Mouse (Mus musculus): ENCODE measurements around the gene Anks1. TPM values are rescaled to one million over a fixed set of nuclear protein-coding genes. Genes with fewer than 3 reads are reported as not detected.

Gene Anks1
- polyA plus RNA-seq, 1 experiment from 2014 or later: 91.5 TPM

- no peak for ATAC-seq (ENCODE audit: low FRiP score)
- WGBS: 92% methylated on average over 7 of the region's 7 CpGs
Measured at GRCm38 (mm10) chr17:28081856-28082255, 172.8 kb downstream of the Anks1 start.

GRCm38 (mm10) chr17:28082863-28083262 lies 173.8 kb downstream of the Anks1 start:
- Histone ChIP-seq H3K27me3 (peaks cover 14% of the 10 kb centered on the region), H3K4me3 (no peak overlapping the region), H3K27ac (no peak overlapping the region), H3K4me1 (peaks cover 28% of the 10 kb centered on the region), H3K36me3 (no peaks in the 10 kb centered on the region), H3K9ac (no peak overlapping the region), H3K9me3 (replicated peaks) (no peaks in the 10 kb centered on the region), H3K4me2 (replicated peaks) (no peak overlapping the region)
- WGBS: 69% methylated on average over 13 of the region's 13 CpGs
- no peak for ATAC-seq (ENCODE audit: low FRiP score)

More at GRCm38 (mm10) chr17:28081856-28082255, 172.8 kb downstream of the Anks1 start:
- Histone ChIP-seq H3K4me2 (replicated peaks) (no peak overlapping the region), H3K27ac (no peak overlapping the region), H3K27me3 (peaks cover 14% of the 10 kb centered on the region), H3K36me3 (no peaks in the 10 kb centered on the region), H3K9me3 (replicated peaks) (no peaks in the 10 kb centered on the region), H3K4me3 (no peak overlapping the region), H3K9ac (no peak overlapping the region), H3K4me1 (peaks cover 23% of the 10 kb centered on the region)

GRCm38 (mm10) chr17:28084395-28084905 lies 175.3 kb downstream of the Anks1 start:
- Histone ChIP-seq H3K4me3 (no peak overlapping the region), H3K4me1 (peaks cover 28% of the 10 kb centered on the region), H3K9ac (no peak overlapping the region), H3K27ac (no peak overlapping the region), H3K4me2 (replicated peaks) (no peak overlapping the region), H3K27me3 (peaks cover 14% of the 10 kb centered on the region), H3K9me3 (replicated peaks) (no peaks in the 10 kb centered on the region), H3K36me3 (no peaks in the 10 kb centered on the region)
- 30% methylated on average over 22 of the region's 22 CpGs for WGBS
- no peak for ATAC-seq (ENCODE audit: low FRiP score)

DNA sequence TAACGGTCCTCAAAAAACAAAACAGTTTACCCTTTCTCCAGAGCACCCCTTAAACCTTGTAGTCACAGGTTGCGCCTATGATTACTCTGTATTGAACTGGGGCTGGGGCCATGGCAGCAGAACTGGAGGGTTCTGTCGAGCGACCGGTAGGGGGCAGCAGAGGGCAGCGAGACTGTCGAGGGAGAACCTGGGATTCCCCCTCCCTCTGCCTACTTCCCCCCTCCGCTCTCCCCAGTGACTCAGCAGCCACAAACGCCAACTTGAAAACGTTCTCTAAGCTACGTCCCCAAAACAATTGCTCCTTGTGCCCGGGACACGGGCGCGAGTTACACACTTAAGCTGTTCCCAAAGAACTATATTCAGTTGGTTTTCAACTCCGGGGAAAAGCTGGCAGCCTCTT lies 175.9 kb downstream of the Anks1 start:
- Histone ChIP-seq H3K4me2 (replicated peaks) (peak overlapping the region; percentile 43), H3K27ac (no peak overlapping the region), H3K27me3 (peaks cover 12% of the 10 kb centered on the region), H3K9ac (no peak overlapping the region), H3K4me1 (peaks cover 26% of the 10 kb centered on the region), H3K9me3 (replicated peaks) (no peaks in the 10 kb centered on the region), H3K4me3 (no peak overlapping the region), H3K36me3 (no peaks in the 10 kb centered on the region)
- peak; percentile 38; the same call in 1 of the 2 replicates for ATAC-seq (ENCODE audit: low FRiP score)
- WGBS: under 1% methylated on average over 16 of the region's 16 CpGs

GRCm38 (mm10) chr17:28087430-28087829 lies 178.3 kb downstream of the Anks1 start:
- peaks cover 20% of the 10 kb centered on the region for H3K4me1 ChIP-seq
- H3K9me3 ChIP-seq (replicated peaks): no peaks in the 10 kb centered on the region
- H3K36me3 ChIP-seq: no peaks in the 10 kb centered on the region
- H3K27ac ChIP-seq: peak overlapping the region; percentile 40
- ATAC-seq (ENCODE audit: low FRiP score): no peak
- H3K9ac ChIP-seq: no peak overlapping the region
- H3K4me3 ChIP-seq: no peak overlapping the region
- peaks cover 11% of the 10 kb centered on the region for H3K27me3 ChIP-seq
- 21% methylated on average over 5 of the region's 5 CpGs for WGBS
- H3K4me2 ChIP-seq (replicated peaks): no peak overlapping the region

GRCm38 (mm10) chr17:28088718-28089117 lies 179.6 kb downstream of the Anks1 start:
- peaks cover 20% of the 10 kb centered on the region for H3K4me1 ChIP-seq
- 0 out of 2 replicates have a peak, but pooled peaks cover under 1% of the 10 kb centered on the region for H3K9me3 ChIP-seq (replicated peaks)
- no peaks in the 10 kb centered on the region for H3K36me3 ChIP-seq
- no peak for ATAC-seq (ENCODE audit: low FRiP score)
- H3K9ac ChIP-seq: no peak overlapping the region
- 92% methylated on average over 6 of the region's 6 CpGs for WGBS
- H3K4me3 ChIP-seq: no peak overlapping the region
- H3K4me2 ChIP-seq (replicated peaks): no peak overlapping the region
- peaks cover 2% of the 10 kb centered on the region; the same call in 1 of the 2 replicates for H3K27me3 ChIP-seq
- no peak overlapping the region for H3K27ac ChIP-seq

GRCm38 (mm10) chr17:28092297-28092696 lies 183.2 kb downstream of the Anks1 start:
- no peak overlapping the region for H3K4me3 ChIP-seq
- no peak overlapping the region for H3K27ac ChIP-seq
- H3K27me3 ChIP-seq: no peaks in the 10 kb centered on the region
- ATAC-seq (ENCODE audit: low FRiP score): no peak
- no peak overlapping the region for H3K9ac ChIP-seq
- no peak overlapping the region for H3K4me2 ChIP-seq (replicated peaks)
- 82% methylated on average over 2 of the region's 2 CpGs for WGBS
- H3K9me3 ChIP-seq (replicated peaks): peaks cover 4% of the 10 kb centered on the region
- H3K4me1 ChIP-seq: peaks cover 4% of the 10 kb centered on the region
- no peaks in the 10 kb centered on the region for H3K36me3 ChIP-seq

DNA sequence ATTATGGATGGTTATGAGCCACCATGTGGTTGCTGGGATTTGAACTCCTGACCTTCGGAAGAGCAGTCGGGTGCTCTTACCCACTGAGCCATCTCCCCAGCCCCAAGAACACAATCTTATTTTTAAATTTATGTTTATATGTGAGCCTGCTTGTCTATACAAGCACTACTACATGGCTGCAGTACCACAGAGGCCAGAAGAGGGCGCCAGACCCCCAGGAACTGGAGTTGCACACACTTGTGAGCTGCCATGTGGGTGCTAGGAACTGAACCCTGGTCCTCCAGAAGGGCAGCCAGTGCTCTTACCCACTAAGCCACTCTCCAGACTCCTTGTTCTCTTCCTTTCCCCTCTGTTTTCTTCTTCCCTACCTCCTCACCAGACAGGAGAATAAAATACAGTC lies 184.7 kb downstream of the Anks1 start:
- WGBS: 81% methylated on average over 3 of the region's 3 CpGs
- no peak for ATAC-seq (ENCODE audit: low FRiP score)

DNA sequence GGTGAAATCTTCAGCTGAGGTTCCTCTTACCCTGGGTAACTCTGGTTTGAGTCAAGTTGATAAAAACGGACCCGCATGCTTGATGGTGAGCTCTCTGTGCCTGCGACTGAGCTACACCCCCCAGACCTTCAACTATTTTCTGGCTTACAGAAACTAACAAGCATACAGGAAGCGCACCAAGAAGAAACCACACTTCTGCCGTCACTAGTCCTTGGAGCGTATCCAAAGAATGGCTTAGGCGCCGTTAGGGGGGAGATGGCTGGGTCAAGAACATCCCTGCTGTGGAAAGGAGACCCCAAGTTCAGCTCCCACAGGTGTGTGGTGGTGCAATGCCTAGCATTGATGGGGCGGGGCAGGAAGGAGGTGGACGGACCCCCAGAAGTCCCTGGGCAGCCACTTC lies 187.3 kb downstream of the Anks1 start:
- no peaks in the 10 kb centered on the region for H3K27me3 ChIP-seq
- no peak overlapping the region for H3K4me2 ChIP-seq (replicated peaks)
- H3K4me1 ChIP-seq: no peaks in the 10 kb centered on the region
- no peaks in the 10 kb centered on the region for H3K36me3 ChIP-seq
- H3K27ac ChIP-seq: no peak overlapping the region
- no peak overlapping the region for H3K9ac ChIP-seq
- no peak for ATAC-seq (ENCODE audit: low FRiP score)
- 85% methylated on average over 10 of the region's 10 CpGs for WGBS
- H3K4me3 ChIP-seq: no peak overlapping the region
- H3K9me3 ChIP-seq (replicated peaks): peaks cover 8% of the 10 kb centered on the region

More for the DNA sequence above, 184.7 kb downstream of the Anks1 start:
- no peaks in the 10 kb centered on the region for H3K4me1 ChIP-seq
- H3K36me3 ChIP-seq: no peaks in the 10 kb centered on the region
- no peak overlapping the region for H3K9ac ChIP-seq
- H3K27me3 ChIP-seq: no peaks in the 10 kb centered on the region
- no peak overlapping the region for H3K4me2 ChIP-seq (replicated peaks)
- H3K27ac ChIP-seq: no peak overlapping the region
- no peak overlapping the region for H3K4me3 ChIP-seq
- H3K9me3 ChIP-seq (replicated peaks): peaks cover 4% of the 10 kb centered on the region

GRCm38 (mm10) chr17:28097308-28097707 lies 188.2 kb downstream of the Anks1 start:
- H3K4me1 ChIP-seq: peaks cover 6% of the 10 kb centered on the region; the same call in 1 of the 2 replicates
- no peaks in the 10 kb centered on the region for H3K27me3 ChIP-seq
- H3K4me3 ChIP-seq: no peak overlapping the region
- no peak overlapping the region for H3K9ac ChIP-seq
- ATAC-seq (ENCODE audit: low FRiP score): no peak
- H3K36me3 ChIP-seq: no peaks in the 10 kb centered on the region
- H3K9me3 ChIP-seq (replicated peaks): peaks cover 8% of the 10 kb centered on the region
- no peak overlapping the region for H3K4me2 ChIP-seq (replicated peaks)
- WGBS: 84% methylated on average over 13 of the region's 13 CpGs
- no peak overlapping the region for H3K27ac ChIP-seq

GRCm38 (mm10) chr17:28099086-28099485 lies 190.0 kb downstream of the Anks1 start:
- H3K27me3 ChIP-seq: no peaks in the 10 kb centered on the region
- H3K9ac ChIP-seq: no peak overlapping the region
- no peak for ATAC-seq (ENCODE audit: low FRiP score)
- H3K4me2 ChIP-seq (replicated peaks): no peak overlapping the region
- H3K4me3 ChIP-seq: no peak overlapping the region
- WGBS: 53% methylated on average over 3 of the region's 3 CpGs
- no peaks in the 10 kb centered on the region for H3K36me3 ChIP-seq
- H3K9me3 ChIP-seq (replicated peaks): peaks cover 4% of the 10 kb centered on the region
- H3K4me1 ChIP-seq: peaks cover 6% of the 10 kb centered on the region; the same call in 1 of the 2 replicates
- H3K27ac ChIP-seq: no peak overlapping the region

GRCm38 (mm10) chr17:28100669-28101068 lies 191.6 kb downstream of the Anks1 start:
- Histone ChIP-seq H3K9ac (no peak overlapping the region), H3K9me3 (replicated peaks) (peaks cover 4% of the 10 kb centered on the region; the same call in 1 of the 2 replicates), H3K36me3 (no peaks in the 10 kb centered on the region), H3K4me3 (no peak overlapping the region), H3K4me2 (replicated peaks) (no peak overlapping the region), H3K27me3 (no peaks in the 10 kb centered on the region), H3K27ac (peak overlapping the region; percentile 56; the same call in 1 of the 2 replicates), H3K4me1 (peaks cover 6% of the 10 kb centered on the region; the same call in 1 of the 2 replicates)
- 90% methylated on average over 1 of the region's 1 CpGs for WGBS
- no peak for ATAC-seq (ENCODE audit: low FRiP score)

DNA sequence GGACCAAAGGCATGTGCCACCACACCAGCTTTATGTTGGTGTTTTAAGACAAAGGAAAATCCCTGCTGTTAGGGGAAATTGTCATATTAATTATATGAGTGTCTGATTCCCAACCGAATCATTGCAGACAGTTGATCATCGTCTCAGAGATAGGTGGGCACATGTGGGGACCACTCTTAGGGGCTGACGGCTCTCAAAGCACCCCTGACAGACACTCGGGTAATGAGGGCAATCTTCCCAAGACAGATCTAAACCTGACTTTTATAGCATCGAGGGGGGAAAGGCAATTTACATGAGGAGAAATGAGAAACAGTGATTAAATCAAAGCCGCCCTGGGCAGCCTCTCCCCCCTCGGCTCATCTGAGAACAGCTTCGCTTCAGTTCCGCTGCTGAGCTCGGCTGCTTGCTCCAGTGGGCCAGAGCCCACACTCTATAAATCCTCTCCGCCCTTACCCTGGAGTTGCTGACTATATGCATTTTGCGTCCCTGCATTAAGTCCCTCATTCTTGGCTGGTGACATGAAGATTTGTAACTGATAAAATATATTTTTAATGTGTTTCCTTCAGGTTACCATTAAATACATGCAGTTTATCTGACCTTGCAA lies 192.3 kb downstream of the Anks1 start:
- 58% methylated on average over 12 of the region's 12 CpGs for WGBS

More for the DNA sequence above, 192.3 kb downstream of the Anks1 start:
- Histone ChIP-seq H3K9ac (no peak overlapping the region), H3K4me1 (peaks cover 6% of the 10 kb centered on the region; the same call in 1 of the 2 replicates), H3K27me3 (no peaks in the 10 kb centered on the region), H3K36me3 (no peaks in the 10 kb centered on the region), H3K4me3 (no peak overlapping the region), H3K27ac (peak overlapping the region; percentile 56), H3K4me2 (replicated peaks) (no peak overlapping the region), H3K9me3 (replicated peaks) (peaks cover 4% of the 10 kb centered on the region; the same call in 1 of the 2 replicates)
- no peak for ATAC-seq (ENCODE audit: low FRiP score)

All from hindbrain, embryonic 12.5 days (tissue).